Mouse (Mus musculus): Measurements from ENCODE around the gene Atxn2l.

GRCm38 (mm10) chr7:126460623-126461399, 42.4 kb downstream of the Atxn2l start:
- no peak for TF ChIP-seq POLR2A (IDR thresholded peaks at IDR 0.05; ENCODE audit: low read depth, low read length)
- TF ChIP-seq CTCF (conservative IDR thresholded peaks at IDR 0.05; ENCODE audit: insufficient read depth, insufficient read length, low read depth, low read length), result no peak

All from kidney, adult 2 months (tissue).